Mouse (Mus musculus) embryonic facial prominence, embryonic 15.5 days (tissue): ENCODE data around the gene Camkmt. TPM values are rescaled to one million over a fixed set of nuclear protein-coding genes. Genes with fewer than 3 reads are reported as not detected.

Source experiments
- ATAC-seq: fragments of 200-750 bp; cut with Nextera tagmentation; 2 replicates; pipeline ENCODE4 v1.8.0; 2017; ENCODE audit warnings: low read depth, moderate TSS enrichment; ENCODE audit not compliant: insufficient number of reproducible peaks, low FRiP score, low TSS enrichment
- H3K27ac ChIP-seq: fragments of 300-500 bp; sonication (generic); replicated peaks from 2 replicates; pipeline ENCODE4 v1.5.1; 2015; ENCODE audit warnings: mild to moderate bottlenecking, inconsistent platforms
- H3K27me3 ChIP-seq: fragments of 300-500 bp; sonication (generic); 2 replicates; pipeline ENCODE4 v1.6.1; 2015; ENCODE audit warnings: inconsistent platforms
- H3K36me3 ChIP-seq: fragments of 300-500 bp; sonication (generic); 2 replicates; pipeline ENCODE4 v1.6.1; 2015; ENCODE audit warnings: mild to moderate bottlenecking, inconsistent platforms
- H3K4me1 ChIP-seq: fragments of 300-500 bp; sonication (generic); 2 replicates; pipeline ENCODE4 v1.6.1; 2015; ENCODE audit warnings: inconsistent platforms
- H3K4me2 ChIP-seq: fragments of 300-500 bp; sonication (generic); replicated peaks from 2 replicates; pipeline ENCODE4 v1.6.1; 2015; ENCODE audit warnings: mild to moderate bottlenecking, inconsistent platforms
- H3K4me3 ChIP-seq: fragments of 300-500 bp; sonication (generic); replicated peaks from 2 replicates; pipeline ENCODE4 v1.5.1; 2015; ENCODE audit warnings: mild to moderate bottlenecking, inconsistent platforms
- H3K9ac ChIP-seq: fragments of 300-500 bp; sonication (generic); 2 replicates; pipeline ENCODE4 v1.6.1; 2015; ENCODE audit warnings: inconsistent platforms
- H3K9me3 ChIP-seq: fragments of 300-500 bp; sonication (generic); replicated peaks from 2 replicates; pipeline ENCODE4 v1.6.1; 2016; ENCODE audit warnings: inconsistent platforms
- WGBS: fragments of 180-500 bp; shearing (Covaris S2); methylation state at CpG from one replicate; pipeline ENCODE4 v1.1.7; 2015; 5-methylcytosine and 5-hydroxymethylcytosine counted together
- polyA plus RNA-seq: library from polyadenylated mRNA; unstranded; fragments of >200 nt; fragmentation: Nextera tagmentation; extraction: Ambion mirVana; gene quantifications from 2 replicates; pipeline ENCODE4 v1.2.1, GENCODE M21; 2015

Camkmt gene
- polyA plus RNA-seq, 1 experiment from 2014 or later: 12.8 TPM

DNA sequence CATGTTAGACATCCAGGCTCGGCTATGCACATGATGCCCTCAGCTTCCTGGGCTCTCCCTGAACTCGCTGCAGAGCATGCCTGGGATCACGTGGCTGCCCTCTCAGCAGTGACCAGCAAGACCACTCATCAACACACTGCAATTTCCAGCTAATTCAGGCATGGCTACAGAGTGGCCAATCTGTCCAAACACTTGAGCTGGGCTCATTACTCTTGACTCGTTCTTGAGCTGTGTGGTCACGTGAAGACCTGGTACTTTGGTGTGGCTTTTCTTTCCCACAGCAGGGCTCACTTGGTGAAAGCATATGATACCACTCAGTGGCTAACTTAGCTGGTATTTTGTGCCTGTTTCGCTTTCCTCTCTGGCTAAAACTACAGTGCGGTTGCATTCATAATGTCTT is 282.2 kb downstream of the Camkmt start:
- no peak overlapping the region for H3K4me2 ChIP-seq
- 77% methylated on average over 7 of the region's 7 CpGs for WGBS
- no peak for ATAC-seq
- H3K9me3 ChIP-seq: no peaks in the 10 kb centered on the region
- no peak overlapping the region for H3K27ac ChIP-seq
- H3K36me3 ChIP-seq: no peaks in the 10 kb centered on the region
- no peak overlapping the region for H3K9ac ChIP-seq
- H3K4me3 ChIP-seq: no peak overlapping the region
- H3K27me3 ChIP-seq: no peaks in the 10 kb centered on the region
- H3K4me1 ChIP-seq: peaks cover 16% of the 10 kb centered on the region

GRCm38 (mm10) chr17:85374100-85374833 is 283.9 kb downstream of the Camkmt start:
- no peak for ATAC-seq
- no peaks in the 10 kb centered on the region for H3K27me3 ChIP-seq
- H3K27ac ChIP-seq: no peak overlapping the region
- peaks cover 16% of the 10 kb centered on the region for H3K4me1 ChIP-seq
- H3K9ac ChIP-seq: no peak overlapping the region
- no peak overlapping the region for H3K4me2 ChIP-seq
- H3K9me3 ChIP-seq: no peaks in the 10 kb centered on the region
- H3K36me3 ChIP-seq: no peaks in the 10 kb centered on the region
- WGBS: 66% methylated on average over 19 of the region's 19 CpGs
- no peak overlapping the region for H3K4me3 ChIP-seq

GRCm38 (mm10) chr17:85374834-85375176 is 284.5 kb downstream of the Camkmt start:
- Histone ChIP-seq H3K9me3 (no peaks in the 10 kb centered on the region), H3K9ac (no peak overlapping the region), H3K4me2 (0 out of 2 replicates have a peak overlapping the region, but pooled peaks have one; percentile 8), H3K27me3 (no peaks in the 10 kb centered on the region), H3K36me3 (no peaks in the 10 kb centered on the region), H3K4me3 (no peak overlapping the region), H3K27ac (no peak overlapping the region), H3K4me1 (peaks cover 16% of the 10 kb centered on the region)
- no peak for ATAC-seq
- 34% methylated on average over 8 of the region's 8 CpGs for WGBS

DNA sequence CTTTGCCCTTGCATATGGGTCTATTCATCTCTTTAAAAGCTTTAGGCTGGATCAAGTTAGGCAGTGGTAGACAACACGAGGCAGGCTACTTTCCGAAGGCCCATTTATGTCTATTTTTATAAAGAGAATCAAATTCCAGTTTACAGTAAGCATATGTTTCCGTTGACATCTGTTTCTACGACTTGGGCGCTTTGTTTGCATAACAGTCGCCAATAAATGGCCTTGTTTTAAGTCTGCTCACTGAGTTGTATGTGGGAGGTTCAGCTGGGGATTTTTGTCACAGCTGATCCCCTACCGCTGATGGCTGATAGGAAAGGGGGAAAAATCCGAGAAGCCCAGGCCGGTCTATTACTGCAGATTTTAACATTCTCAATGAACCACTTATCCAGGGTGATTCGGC is 285.2 kb downstream of the Camkmt start:
- Histone ChIP-seq H3K4me3 (no peak overlapping the region), H3K9ac (no peak overlapping the region), H3K4me1 (peaks cover 16% of the 10 kb centered on the region), H3K27ac (no peak overlapping the region), H3K27me3 (no peaks in the 10 kb centered on the region), H3K4me2 (no peak overlapping the region), H3K9me3 (no peaks in the 10 kb centered on the region), H3K36me3 (no peaks in the 10 kb centered on the region)
- 24% methylated on average over 10 of the region's 10 CpGs for WGBS
- ATAC-seq: no peak

GRCm38 (mm10) chr17:85377496-85377895 is 287.1 kb downstream of the Camkmt start:
- Histone ChIP-seq H3K9ac (no peak overlapping the region), H3K4me2 (no peak overlapping the region), H3K36me3 (no peaks in the 10 kb centered on the region), H3K4me3 (no peak overlapping the region), H3K4me1 (peaks cover 16% of the 10 kb centered on the region), H3K27ac (no peak overlapping the region), H3K27me3 (no peaks in the 10 kb centered on the region), H3K9me3 (no peaks in the 10 kb centered on the region)
- WGBS: 74% methylated on average over 8 of the region's 8 CpGs
- ATAC-seq: no peak

- no peak overlapping the region for H3K9ac ChIP-seq
- H3K36me3 ChIP-seq: no peaks in the 10 kb centered on the region
- H3K4me1 ChIP-seq: peaks cover 16% of the 10 kb centered on the region
- H3K27me3 ChIP-seq: no peaks in the 10 kb centered on the region
- no peak overlapping the region for H3K4me3 ChIP-seq
- ATAC-seq: no peak
- H3K4me2 ChIP-seq: no peak overlapping the region
- H3K9me3 ChIP-seq: no peaks in the 10 kb centered on the region
- no peak overlapping the region for H3K27ac ChIP-seq
- WGBS: 85% methylated on average over 7 of the region's 7 CpGs
These were observed 288.7 kb downstream of the Camkmt start for GRCm38 (mm10) chr17:85379101-85379500.

GRCm38 (mm10) chr17:85381578-85382223 is 291.3 kb downstream of the Camkmt start:
- H3K4me3 ChIP-seq: no peak overlapping the region
- no peaks in the 10 kb centered on the region for H3K36me3 ChIP-seq
- no peak overlapping the region for H3K9ac ChIP-seq
- H3K27ac ChIP-seq: no peak overlapping the region
- no peaks in the 10 kb centered on the region for H3K27me3 ChIP-seq
- 73% methylated on average over 8 of the region's 8 CpGs for WGBS
- no peaks in the 10 kb centered on the region for H3K4me1 ChIP-seq
- H3K4me2 ChIP-seq: no peak overlapping the region
- ATAC-seq: no peak
- H3K9me3 ChIP-seq: no peaks in the 10 kb centered on the region

DNA sequence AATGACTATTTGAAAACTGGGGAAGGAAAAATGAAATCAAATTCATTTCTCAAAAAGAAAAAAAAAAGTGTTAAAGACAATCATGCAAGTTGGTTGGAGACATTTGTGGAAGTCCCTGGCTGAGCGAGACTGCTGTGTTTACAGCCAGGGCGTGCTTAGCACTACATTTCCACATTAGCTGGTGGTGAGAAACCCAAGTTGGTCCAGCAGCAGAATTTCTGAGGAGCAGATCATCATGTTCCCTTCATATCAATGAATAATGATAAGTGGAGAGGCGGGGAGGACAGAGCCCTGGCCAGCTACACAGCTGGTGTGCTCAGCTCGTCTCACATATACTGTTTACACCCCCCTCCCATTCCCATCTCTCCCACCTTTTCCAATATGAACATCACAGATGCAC is 292.0 kb downstream of the Camkmt start:
- Histone ChIP-seq H3K4me2 (no peak overlapping the region), H3K27ac (no peak overlapping the region), H3K4me1 (no peaks in the 10 kb centered on the region), H3K4me3 (no peak overlapping the region), H3K27me3 (no peaks in the 10 kb centered on the region), H3K9me3 (no peaks in the 10 kb centered on the region), H3K9ac (no peak overlapping the region), H3K36me3 (no peaks in the 10 kb centered on the region)
- 76% methylated on average over 4 of the region's 4 CpGs for whole genome bisulfite sequencing
- no peak for ATAC-seq

DNA sequence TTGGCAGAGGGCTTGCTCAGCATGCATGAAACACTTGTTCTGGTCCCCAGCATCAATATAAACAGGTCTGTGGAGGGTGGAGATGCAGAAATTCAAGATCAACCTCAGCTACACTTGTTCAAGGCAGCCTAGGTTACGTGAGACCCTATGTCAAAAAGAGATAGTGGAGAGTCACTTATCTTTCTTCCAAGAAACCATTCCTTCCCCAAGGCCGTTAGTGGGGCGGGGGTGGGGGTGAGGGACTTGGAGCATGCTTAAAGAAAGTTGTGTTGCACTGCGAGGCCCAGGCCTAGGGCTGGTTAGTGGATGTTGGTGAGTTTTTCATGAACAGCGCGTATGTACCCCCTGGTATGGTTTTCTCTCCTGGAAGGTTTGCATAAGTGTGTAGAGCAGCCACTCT is 292.6 kb downstream of the Camkmt start:
- H3K27ac ChIP-seq: no peak overlapping the region
- no peak overlapping the region for H3K4me3 ChIP-seq
- no peaks in the 10 kb centered on the region for H3K36me3 ChIP-seq
- ATAC-seq: no peak
- no peak overlapping the region for H3K4me2 ChIP-seq
- H3K27me3 ChIP-seq: no peaks in the 10 kb centered on the region
- WGBS: 82% methylated on average over 6 of the region's 6 CpGs
- no peak overlapping the region for H3K9ac ChIP-seq
- no peaks in the 10 kb centered on the region for H3K9me3 ChIP-seq
- H3K4me1 ChIP-seq: no peaks in the 10 kb centered on the region

GRCm38 (mm10) chr17:85393091-85393890 is 302.9 kb downstream of the Camkmt start:
- Histone ChIP-seq H3K4me1 (no peaks in the 10 kb centered on the region), H3K4me3 (no peak overlapping the region), H3K9me3 (no peaks in the 10 kb centered on the region), H3K4me2 (no peak overlapping the region), H3K36me3 (no peaks in the 10 kb centered on the region), H3K27me3 (no peaks in the 10 kb centered on the region), H3K27ac (no peak overlapping the region), H3K9ac (no peak overlapping the region)
- no peak for ATAC-seq
- WGBS: 76% methylated on average over 16 of the region's 16 CpGs

GRCm38 (mm10) chr17:85393891-85394321 is 303.6 kb downstream of the Camkmt start:
- no peak overlapping the region for H3K9ac ChIP-seq
- WGBS: 74% methylated on average over 7 of the region's 7 CpGs

More at GRCm38 (mm10) chr17:85393891-85394321, 303.6 kb downstream of the Camkmt start:
- H3K27me3 ChIP-seq: no peaks in the 10 kb centered on the region
- no peaks in the 10 kb centered on the region for H3K9me3 ChIP-seq
- H3K4me2 ChIP-seq: no peak overlapping the region
- no peaks in the 10 kb centered on the region for H3K36me3 ChIP-seq
- no peaks in the 10 kb centered on the region for H3K4me1 ChIP-seq
- H3K4me3 ChIP-seq: no peak overlapping the region
- H3K27ac ChIP-seq: no peak overlapping the region
- no peak for ATAC-seq
